Mouse (Mus musculus) limb, embryonic 15.5 days (tissue): ENCODE results near the gene Galr3. TPM values are rescaled to one million over a fixed set of nuclear protein-coding genes. Genes with fewer than 3 reads are reported as not detected.

Source experiments
- ATAC-seq: fragments of 200-750 bp; cut with Nextera tagmentation; 2 replicates; pipeline ENCODE4 v1.8.0; 2017; ENCODE audit warnings: low read depth, moderate TSS enrichment; ENCODE audit not compliant: insufficient number of reproducible peaks, low FRiP score, low TSS enrichment
- H3K27ac ChIP-seq: fragments of 300-500 bp; sonication (generic); 2 replicates; pipeline ENCODE4 v1.5.1; 2015; ENCODE audit warnings: moderate library complexity, mild to moderate bottlenecking, inconsistent platforms
- H3K27me3 ChIP-seq: fragments of 300-500 bp; sonication (generic); 2 replicates; pipeline ENCODE4 v1.6.1; 2015; ENCODE audit warnings: inconsistent platforms
- H3K36me3 ChIP-seq: fragments of 300-500 bp; sonication (generic); 2 replicates; pipeline ENCODE4 v1.6.1; 2015; ENCODE audit warnings: inconsistent platforms
- H3K4me1 ChIP-seq: fragments of 300-500 bp; sonication (generic); 2 replicates; pipeline ENCODE4 v1.6.1; 2015; ENCODE audit warnings: inconsistent platforms
- H3K4me2 ChIP-seq: fragments of 300-500 bp; sonication (generic); 2 replicates; pipeline ENCODE4 v1.6.1; 2015; ENCODE audit warnings: mild to moderate bottlenecking, inconsistent platforms
- H3K4me3 ChIP-seq: fragments of 300-500 bp; sonication (generic); 2 replicates; pipeline ENCODE4 v1.5.1; 2015; ENCODE audit warnings: mild to moderate bottlenecking, inconsistent platforms
- H3K9ac ChIP-seq: fragments of 300-500 bp; sonication (generic); 2 replicates; pipeline ENCODE4 v1.6.1; 2015; ENCODE audit warnings: inconsistent platforms
- H3K9me3 ChIP-seq: fragments of 300-500 bp; sonication (generic); 2 replicates; pipeline ENCODE4 v1.6.1; 2016; ENCODE audit warnings: inconsistent platforms
- WGBS: fragments of 180-500 bp; shearing (Covaris S2); methylation state at CpG from one replicate; pipeline ENCODE4 v1.1.7; 2015; 5-methylcytosine and 5-hydroxymethylcytosine counted together
- polyA plus RNA-seq: library from polyadenylated mRNA; unstranded; fragments of >200 nt; fragmentation: Nextera tagmentation; extraction: Ambion mirVana; gene quantifications from 2 replicates; pipeline ENCODE4 v1.2.1, GENCODE M21; 2015

The Galr3 gene
- polyA plus RNA-seq: 0.13 TPM in 1 of 2 replicates, not detected in the other

DNA sequence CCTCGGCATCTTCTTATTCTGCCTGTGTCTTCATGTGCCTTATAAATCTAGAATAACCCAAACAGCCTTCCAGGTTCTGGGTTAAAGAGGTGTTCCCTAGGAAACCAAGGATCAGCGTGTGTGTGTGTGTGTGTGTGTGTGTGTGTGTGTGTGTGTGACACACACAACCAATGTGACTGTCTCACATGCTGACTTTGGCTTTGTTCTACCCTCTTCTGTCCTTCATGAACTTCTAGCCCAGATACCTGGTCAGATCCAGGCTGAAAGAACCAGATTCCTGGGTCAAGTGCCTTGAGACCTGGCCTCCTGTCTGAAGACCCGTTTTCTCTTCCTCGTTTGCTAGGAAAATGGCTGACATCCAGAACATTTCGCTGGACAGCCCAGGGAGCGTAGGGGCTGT is at the start of gene Galr3:
Gene Galr3, plus strand, starts transcription at position 301 of the 400 bp plus-strand sequence.
- Histone ChIP-seq H3K27me3 (peaks cover 44% of the 10 kb centered on the region), H3K4me1 (peaks cover 49% of the 10 kb centered on the region), H3K36me3 (peaks cover 10% of the 10 kb centered on the region; the same call in 1 of the 2 replicates), H3K27ac (no peak within 1 kb of the TSS), H3K4me2 (peak within 1 kb of the TSS; percentile 94), H3K9ac (peak within 1 kb of the TSS; percentile 46), H3K4me3 (peak within 1 kb of the TSS; percentile 53), H3K9me3 (no peaks in the 10 kb centered on the region)
- WGBS: 74% methylated on average over 6 of the region's 6 CpGs
- no peak for ATAC-seq

DNA sequence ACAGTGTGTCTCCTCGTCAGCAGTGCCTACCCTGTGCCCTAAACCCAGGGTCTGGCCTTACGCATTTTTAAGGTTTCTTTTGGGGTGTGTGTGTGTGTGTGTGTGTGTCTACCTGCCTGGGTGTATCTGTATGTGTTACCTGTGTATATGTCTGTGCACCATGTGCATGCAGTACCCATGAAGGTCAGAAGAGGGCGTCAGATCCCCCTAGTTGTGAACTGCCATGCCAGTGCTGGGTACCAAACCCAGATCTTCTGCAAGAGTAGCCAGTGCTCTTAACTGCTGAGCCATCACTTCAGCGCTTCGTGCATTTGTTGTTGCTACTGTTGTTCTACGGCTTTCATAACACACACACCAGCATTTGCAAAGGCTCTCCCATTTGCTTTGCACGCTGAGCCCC is 49.5 kb upstream of the Galr3 start:
- H3K4me3 ChIP-seq: no peak overlapping the region
- H3K36me3 ChIP-seq: peaks cover 93% of the 10 kb centered on the region
- H3K27ac ChIP-seq: no peak overlapping the region
- no peak for ATAC-seq
- no peaks in the 10 kb centered on the region for H3K27me3 ChIP-seq
- no peak overlapping the region for H3K9ac ChIP-seq
- no peak overlapping the region for H3K4me2 ChIP-seq
- no peaks in the 10 kb centered on the region for H3K9me3 ChIP-seq
- H3K4me1 ChIP-seq: peaks cover 16% of the 10 kb centered on the region
- 94% methylated on average over 7 of the region's 7 CpGs for WGBS

DNA sequence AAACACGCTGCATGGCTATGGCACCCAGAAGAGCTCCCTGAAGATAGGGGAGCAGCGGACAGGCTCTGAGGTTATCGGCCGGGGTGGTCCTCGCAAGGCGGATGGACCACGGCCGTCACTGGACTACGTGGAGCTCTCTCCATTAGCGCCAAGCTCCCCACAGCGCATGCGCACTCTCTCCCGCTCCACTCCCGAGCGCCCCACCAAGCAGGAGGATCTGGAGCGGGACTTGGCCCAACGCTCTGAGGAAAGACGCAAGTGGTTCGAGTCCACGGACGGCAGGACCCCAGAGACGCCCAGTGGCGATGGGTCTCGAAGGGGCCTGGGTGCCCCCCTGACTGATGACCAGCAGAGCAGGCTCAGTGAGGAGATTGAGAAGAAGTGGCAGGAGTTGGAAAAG is 48.8 kb upstream of the Galr3 start:
- Histone ChIP-seq H3K9ac (no peak overlapping the region), H3K36me3 (peaks cover 92% of the 10 kb centered on the region), H3K27me3 (no peaks in the 10 kb centered on the region), H3K9me3 (no peaks in the 10 kb centered on the region), H3K4me1 (peaks cover 10% of the 10 kb centered on the region), H3K4me2 (no peak overlapping the region), H3K27ac (no peak overlapping the region), H3K4me3 (no peak overlapping the region)
- 97% methylated on average over 24 of the region's 24 CpGs for WGBS
- ATAC-seq: no peak

DNA sequence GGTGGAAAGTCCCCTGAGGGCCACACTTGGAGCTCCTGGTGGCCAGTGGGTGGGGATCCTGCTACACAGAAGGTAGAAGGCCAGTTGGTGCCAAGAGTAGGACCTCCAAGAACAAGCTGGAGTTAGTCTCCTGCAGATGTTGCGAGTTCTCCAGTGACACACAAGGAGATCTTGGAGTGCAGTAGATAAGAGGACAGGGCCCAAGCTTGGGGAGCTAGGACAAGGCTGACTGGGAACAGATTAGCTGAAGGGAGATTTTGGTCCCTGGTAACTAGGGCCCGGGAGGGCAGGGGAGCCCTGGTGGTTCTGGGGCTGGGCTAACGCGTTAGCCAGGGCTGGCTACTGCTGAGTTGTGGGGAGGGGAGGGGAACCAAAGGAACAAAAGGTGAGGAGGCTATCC is 45.8 kb upstream of the Galr3 start:
- H3K9ac ChIP-seq: no peak overlapping the region
- no peak overlapping the region for H3K27ac ChIP-seq
- no peak overlapping the region for H3K4me3 ChIP-seq
- ATAC-seq: no peak
- H3K4me2 ChIP-seq: no peak overlapping the region
- H3K36me3 ChIP-seq: peaks cover 92% of the 10 kb centered on the region
- H3K9me3 ChIP-seq: no peaks in the 10 kb centered on the region
- 0 out of 2 replicates have a peak, but pooled peaks cover 3% of the 10 kb centered on the region for H3K4me1 ChIP-seq
- 91% methylated on average over 4 of the region's 4 CpGs for WGBS
- no peaks in the 10 kb centered on the region for H3K27me3 ChIP-seq

DNA sequence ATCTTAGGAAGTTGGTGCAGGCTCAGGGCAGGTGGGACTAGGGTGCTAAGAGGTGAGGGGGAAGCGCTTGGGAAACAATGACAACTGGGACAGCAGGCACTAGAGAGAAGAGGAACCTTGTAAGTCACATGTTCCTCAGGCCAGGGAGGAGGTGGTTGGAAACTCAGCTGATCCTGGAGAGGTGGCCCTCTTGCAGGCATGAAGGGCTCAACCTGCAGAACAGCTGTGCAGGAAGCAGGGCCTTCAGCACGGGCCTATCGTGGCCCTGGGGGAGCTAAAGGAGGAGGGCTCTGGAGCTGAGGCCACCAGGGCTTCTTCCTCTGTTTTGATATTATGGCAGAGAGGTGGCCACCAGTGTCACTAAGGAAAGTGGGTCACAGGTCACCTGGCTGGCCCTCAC is 45.0 kb upstream of the Galr3 start:
- WGBS: 79% methylated on average over 3 of the region's 3 CpGs
- H3K36me3 ChIP-seq: peaks cover 92% of the 10 kb centered on the region
- no peak for ATAC-seq

DNA sequence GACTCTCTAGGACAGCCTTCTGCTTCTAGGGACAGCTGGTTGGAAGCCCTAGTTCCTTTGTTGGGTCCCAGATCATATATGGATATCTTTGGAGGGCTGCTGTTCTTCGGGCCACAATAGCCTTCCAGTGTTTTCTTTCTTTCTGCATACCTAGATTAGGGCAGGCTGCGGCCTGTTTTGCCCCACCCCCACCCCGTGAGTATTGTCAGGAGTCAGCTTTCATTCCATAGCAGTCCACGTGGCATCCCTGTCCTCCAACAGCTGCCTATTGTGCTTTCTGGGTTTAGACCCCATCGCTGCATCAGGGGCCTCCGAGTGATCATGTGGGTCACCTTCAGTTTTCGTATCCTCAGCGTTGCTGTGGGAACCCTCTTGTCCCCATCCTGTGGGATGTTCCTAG is 43.3 kb upstream of the Galr3 start:
- Histone ChIP-seq H3K4me2 (no peak overlapping the region), H3K27ac (0 out of 2 replicates have a peak overlapping the region, but pooled peaks have one; percentile 18)
- 58% methylated on average over 8 of the region's 8 CpGs for WGBS

More for the DNA sequence above, 45.0 kb upstream of the Galr3 start:
- no peaks in the 10 kb centered on the region for H3K27me3 ChIP-seq
- no peak overlapping the region for H3K27ac ChIP-seq
- H3K9ac ChIP-seq: no peak overlapping the region
- 0 out of 2 replicates have a peak, but pooled peaks cover 3% of the 10 kb centered on the region for H3K4me1 ChIP-seq
- no peak overlapping the region for H3K4me3 ChIP-seq
- H3K9me3 ChIP-seq: no peaks in the 10 kb centered on the region
- H3K4me2 ChIP-seq: no peak overlapping the region

DNA sequence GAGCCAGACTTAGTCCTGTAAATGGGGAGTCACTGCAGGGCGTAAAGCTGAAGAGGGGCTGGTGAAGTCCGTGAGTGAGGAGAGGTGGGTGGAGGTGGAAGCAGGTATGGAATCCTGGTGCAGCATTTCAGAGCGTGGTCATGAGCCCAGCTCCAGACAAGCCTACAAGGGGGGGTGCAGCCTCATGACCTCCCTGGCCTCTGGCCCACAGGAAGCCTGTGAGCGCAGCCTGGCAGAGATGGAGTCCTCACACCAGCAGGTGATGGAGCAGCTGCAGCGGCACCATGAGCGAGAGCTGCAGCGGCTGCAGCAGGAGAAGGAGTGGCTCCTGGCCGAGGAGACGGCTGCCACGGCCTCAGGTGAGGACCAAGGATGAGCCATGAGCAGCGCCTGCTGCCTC is 42.1 kb upstream of the Galr3 start:
- no peak overlapping the region for H3K4me3 ChIP-seq
- peaks cover 92% of the 10 kb centered on the region for H3K36me3 ChIP-seq
- WGBS: 71% methylated on average over 11 of the region's 11 CpGs
- H3K9ac ChIP-seq: no peak overlapping the region
- H3K4me2 ChIP-seq: no peak overlapping the region
- no peaks in the 10 kb centered on the region for H3K9me3 ChIP-seq
- ATAC-seq: no peak
- 0 out of 2 replicates have a peak, but pooled peaks cover 3% of the 10 kb centered on the region for H3K4me1 ChIP-seq
- H3K27me3 ChIP-seq: no peaks in the 10 kb centered on the region
- H3K27ac ChIP-seq: no peak overlapping the region

More for the DNA sequence above, 43.3 kb upstream of the Galr3 start:
- ATAC-seq: no peak
- H3K4me3 ChIP-seq: no peak overlapping the region
- no peaks in the 10 kb centered on the region for H3K9me3 ChIP-seq
- H3K36me3 ChIP-seq: peaks cover 92% of the 10 kb centered on the region
- no peak overlapping the region for H3K9ac ChIP-seq
- H3K27me3 ChIP-seq: no peaks in the 10 kb centered on the region
- H3K4me1 ChIP-seq: 0 out of 2 replicates have a peak, but pooled peaks cover 3% of the 10 kb centered on the region

DNA sequence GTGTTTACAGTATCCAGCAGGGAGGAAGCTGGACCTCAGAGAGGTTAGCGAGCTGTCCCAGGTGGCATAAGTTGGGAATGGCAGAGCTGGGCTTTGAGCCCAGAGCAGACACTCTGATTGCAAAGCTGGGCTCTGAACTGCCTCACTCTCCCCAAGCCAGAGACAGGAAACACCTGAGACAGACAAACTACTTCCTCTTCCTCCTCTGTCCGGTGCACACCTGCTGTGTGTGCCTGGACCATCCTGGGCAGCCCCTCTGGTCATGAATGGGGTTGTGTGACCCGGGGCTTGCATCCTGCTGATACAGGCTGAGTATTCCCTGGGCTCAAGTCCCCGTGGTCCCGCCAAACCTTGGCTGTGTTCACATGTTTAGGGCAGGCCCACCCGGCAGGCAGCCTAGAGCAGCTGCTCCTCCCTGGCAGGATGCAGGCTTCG is 41.3 kb upstream of the Galr3 start:
- 74% methylated on average over 7 of the region's 7 CpGs for WGBS
- Histone ChIP-seq H3K4me1 (0 out of 2 replicates have a peak, but pooled peaks cover 3% of the 10 kb centered on the region), H3K36me3 (peaks cover 92% of the 10 kb centered on the region), H3K9me3 (no peaks in the 10 kb centered on the region), H3K9ac (no peak overlapping the region), H3K27ac (no peak overlapping the region), H3K4me3 (no peak overlapping the region), H3K27me3 (no peaks in the 10 kb centered on the region), H3K4me2 (no peak overlapping the region)
- ATAC-seq: 0 out of 2 replicates have a peak, but pooled peaks have one; percentile 49

DNA sequence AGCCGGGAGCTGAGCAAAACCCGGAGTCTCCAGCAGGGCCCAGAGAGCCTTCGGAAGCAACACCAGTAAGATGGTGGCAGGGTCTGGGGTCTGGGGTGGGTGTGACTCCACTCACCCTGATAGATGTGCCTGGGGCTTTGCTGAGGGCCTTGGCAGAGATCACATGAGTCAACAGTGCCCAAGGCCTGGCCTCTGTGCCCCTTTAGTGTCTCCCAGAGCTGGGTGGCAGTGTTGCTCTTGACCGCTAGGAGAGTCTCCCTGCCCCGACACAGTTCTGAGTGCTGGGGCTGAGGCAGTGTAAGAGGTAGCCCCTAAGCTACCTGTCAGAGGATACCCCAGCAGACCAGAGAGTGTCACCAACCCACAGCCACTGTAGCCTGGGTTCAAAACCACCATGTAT is 40.1 kb upstream of the Galr3 start:
- peaks cover 92% of the 10 kb centered on the region for H3K36me3 ChIP-seq

DNA sequence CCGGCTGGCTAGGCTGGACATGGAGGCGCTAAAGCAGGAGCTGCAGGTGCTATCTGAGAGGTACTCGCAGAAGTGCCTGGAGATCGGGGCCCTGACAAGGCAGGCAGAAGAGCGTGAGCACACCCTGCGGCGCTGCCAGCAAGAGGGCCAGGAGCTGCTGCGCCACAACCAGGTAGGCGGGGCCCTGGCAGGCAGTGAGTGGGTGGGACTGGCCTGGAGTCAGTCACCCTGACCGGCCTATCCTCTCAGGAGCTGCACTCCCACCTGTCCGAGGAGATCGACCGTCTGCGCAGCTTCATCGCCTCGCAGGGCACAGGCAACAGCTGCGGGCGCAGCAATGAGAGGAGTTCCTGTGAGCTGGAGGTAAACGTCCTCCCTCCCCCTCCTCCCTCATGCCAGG is 39.6 kb upstream of the Galr3 start:
- Histone ChIP-seq H3K4me3 (no peak overlapping the region), H3K27ac (no peak overlapping the region), H3K27me3 (no peaks in the 10 kb centered on the region), H3K36me3 (peaks cover 94% of the 10 kb centered on the region), H3K9me3 (no peaks in the 10 kb centered on the region), H3K4me1 (0 out of 2 replicates have a peak, but pooled peaks cover 3% of the 10 kb centered on the region), H3K9ac (no peak overlapping the region), H3K4me2 (no peak overlapping the region)
- no peak for ATAC-seq
- 44% methylated on average over 19 of the region's 19 CpGs for WGBS

More for the DNA sequence above, 40.1 kb upstream of the Galr3 start:
- Histone ChIP-seq H3K27me3 (no peaks in the 10 kb centered on the region), H3K9ac (no peak overlapping the region), H3K27ac (no peak overlapping the region), H3K4me3 (no peak overlapping the region), H3K4me1 (0 out of 2 replicates have a peak, but pooled peaks cover 3% of the 10 kb centered on the region), H3K4me2 (no peak overlapping the region), H3K9me3 (no peaks in the 10 kb centered on the region)
- ATAC-seq: no peak
- 90% methylated on average over 5 of the region's 5 CpGs for WGBS

DNA sequence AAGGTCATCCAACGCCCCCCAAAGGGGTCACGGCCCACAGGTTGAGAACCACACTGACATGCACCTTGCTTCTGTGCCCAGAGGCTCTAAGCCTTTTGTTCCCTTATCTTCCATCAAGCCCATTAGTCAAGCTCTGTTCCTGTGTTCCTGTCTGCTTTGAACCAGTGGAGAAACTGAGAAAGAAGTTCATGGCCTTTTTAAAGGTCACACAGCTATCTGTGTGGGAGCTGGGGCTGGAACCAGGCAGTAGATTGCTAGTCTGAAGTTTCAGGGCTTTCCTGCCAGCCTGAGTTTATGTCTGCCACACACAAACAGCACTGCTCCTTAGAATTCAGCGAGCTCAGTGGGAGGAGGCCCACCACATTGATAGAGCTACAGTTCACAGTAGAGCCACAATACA is 38.6 kb upstream of the Galr3 start:
- H3K4me3 ChIP-seq: no peak overlapping the region
- H3K27me3 ChIP-seq: no peaks in the 10 kb centered on the region
- 0 out of 2 replicates have a peak, but pooled peaks cover 3% of the 10 kb centered on the region for H3K4me1 ChIP-seq
- H3K9me3 ChIP-seq: no peaks in the 10 kb centered on the region
- peaks cover 92% of the 10 kb centered on the region for H3K36me3 ChIP-seq
- H3K9ac ChIP-seq: no peak overlapping the region
- H3K27ac ChIP-seq: no peak overlapping the region
- H3K4me2 ChIP-seq: no peak overlapping the region
- ATAC-seq: no peak
- 90% methylated on average over 3 of the region's 3 CpGs for WGBS

DNA sequence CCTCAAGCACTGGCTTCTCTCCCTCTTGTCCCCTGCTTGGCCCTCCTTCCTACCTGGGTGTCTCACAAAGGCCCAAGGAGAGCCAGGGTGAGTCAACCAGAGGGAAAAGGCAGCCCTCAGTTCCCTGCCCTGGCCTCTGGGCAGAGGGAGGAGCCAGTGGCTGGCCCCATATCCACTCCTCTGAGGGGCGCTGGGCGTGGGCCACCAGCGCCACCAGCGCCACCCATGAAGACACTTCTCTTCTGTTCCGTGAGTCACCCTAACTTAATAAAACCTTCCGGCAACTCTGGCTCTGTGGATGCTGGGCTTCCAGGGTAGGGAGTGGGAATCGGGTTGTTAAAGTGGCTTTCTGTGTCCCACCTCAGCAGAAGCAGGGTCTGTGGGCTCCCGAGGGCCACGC is 36.1 kb upstream of the Galr3 start:
- Histone ChIP-seq H3K9ac (no peak overlapping the region), H3K36me3 (peaks cover 68% of the 10 kb centered on the region), H3K4me2 (no peak overlapping the region), H3K4me1 (no peaks in the 10 kb centered on the region; the same call in 1 of the 2 replicates), H3K27ac (peak overlapping the region; percentile 43; the same call in 1 of the 2 replicates), H3K4me3 (no peak overlapping the region), H3K27me3 (no peaks in the 10 kb centered on the region), H3K9me3 (no peaks in the 10 kb centered on the region)
- WGBS: 86% methylated on average over 9 of the region's 9 CpGs
- ATAC-seq: no peak
